Mouse (Mus musculus): Measurements from ENCODE around the gene Jaml.

Jaml gene

DNA sequence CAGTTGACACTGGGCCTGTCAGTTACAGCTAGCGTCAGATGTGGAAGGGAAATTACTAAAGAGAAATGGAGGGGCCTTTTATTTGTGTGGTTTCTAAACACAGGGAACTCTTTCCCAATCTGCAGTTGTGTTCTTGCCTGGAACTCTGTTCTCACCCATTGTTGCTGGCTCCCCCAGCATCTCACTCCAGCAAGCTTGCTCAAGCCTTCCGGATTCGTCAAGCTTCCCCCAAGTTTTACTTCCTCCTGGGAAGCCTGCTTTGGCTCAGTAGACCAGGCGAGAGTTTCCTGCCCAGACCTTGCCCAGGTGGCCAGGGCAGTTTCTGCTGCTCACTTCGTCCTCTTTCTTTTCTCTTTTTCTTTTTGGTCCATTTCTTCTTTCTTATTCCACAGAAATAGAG is 5.6 kb downstream of the Jaml start:
- no peak for DNase-seq

DNA sequence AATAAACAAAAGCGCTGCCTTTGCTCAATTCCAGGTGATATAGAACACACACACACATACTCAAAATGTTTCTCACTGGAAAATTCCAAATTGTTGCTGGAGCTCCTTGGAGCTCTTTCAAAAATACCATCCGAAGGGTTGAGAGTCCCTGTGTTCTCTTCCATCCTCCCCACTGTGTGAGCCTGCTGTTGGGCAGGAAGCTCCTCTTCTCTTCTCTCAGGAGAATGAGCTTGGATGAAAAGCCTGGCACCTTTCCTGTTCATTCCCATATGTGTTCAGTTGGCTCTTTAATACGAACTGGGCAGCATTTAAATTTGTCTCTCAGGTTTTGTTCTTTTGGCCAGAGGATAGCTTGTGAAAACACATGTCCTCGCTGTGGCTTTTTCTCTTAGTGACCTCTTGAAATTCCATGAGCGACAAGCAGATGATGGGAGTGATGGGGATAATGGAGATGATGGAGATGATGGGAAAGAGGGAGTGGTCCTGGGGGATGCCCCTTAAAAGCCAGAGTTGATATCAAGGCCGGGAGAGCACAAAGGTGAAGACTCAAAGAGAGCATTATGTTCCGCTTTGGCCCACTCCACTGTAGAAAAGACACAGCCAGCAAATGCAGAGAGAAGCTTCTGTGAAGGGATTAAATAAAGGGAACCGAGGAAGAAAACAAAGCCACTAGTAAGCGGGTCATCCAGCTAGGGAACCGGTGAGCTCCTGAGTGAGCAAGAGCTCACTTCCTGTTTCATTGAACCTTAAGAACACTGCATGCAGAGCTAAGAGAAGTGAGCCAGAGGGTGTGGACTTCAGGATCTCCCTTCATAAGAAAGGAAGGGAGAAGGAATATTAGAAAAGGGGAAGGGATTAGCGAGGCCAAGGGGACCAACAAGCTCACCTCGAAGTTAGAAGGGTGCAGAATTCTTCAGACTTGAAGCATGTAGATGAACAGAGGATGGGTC is 7.0 kb downstream of the Jaml start:
- DNase-seq: peak; percentile 27

DNA sequence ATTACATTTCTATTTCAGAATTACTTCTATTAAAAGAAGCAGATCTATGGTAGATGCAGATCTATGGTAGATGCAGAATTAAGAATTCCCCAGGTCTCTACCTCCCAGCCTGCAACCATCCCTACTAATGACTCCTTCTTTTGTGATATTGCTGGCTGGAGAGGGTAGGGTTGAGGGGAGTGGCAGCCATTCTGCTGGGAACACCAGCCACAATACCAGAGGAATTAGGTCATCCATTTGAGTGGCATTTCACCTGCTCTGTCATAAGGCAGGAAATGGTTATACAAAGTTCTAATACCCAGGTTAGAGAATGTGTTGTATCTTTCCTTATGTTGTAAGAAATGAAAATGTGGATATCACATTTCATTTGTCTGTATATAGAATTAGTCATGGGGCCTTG is 9.1 kb downstream of the Jaml start:
- DNase-seq: no peak

DNA sequence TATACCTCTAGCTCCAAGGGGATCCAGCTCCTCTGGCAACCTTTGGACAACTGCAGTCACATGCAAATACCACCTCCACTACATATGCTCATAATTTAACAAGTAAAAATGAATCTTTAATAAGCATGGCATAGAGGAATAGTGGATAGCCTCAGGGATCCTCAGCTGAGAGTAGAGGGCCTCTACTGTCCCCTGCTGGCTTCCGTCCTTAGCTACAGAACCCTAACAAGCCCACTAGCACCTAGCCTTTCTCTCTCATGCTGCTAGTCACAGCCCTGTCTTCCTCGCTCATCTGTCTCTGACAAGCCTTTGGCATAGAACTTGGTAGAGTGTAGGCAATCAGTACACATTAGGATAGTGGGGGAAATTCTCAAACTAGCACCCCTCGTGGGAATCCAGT is 11.8 kb downstream of the Jaml start:
- no peak for DNase-seq

DNA sequence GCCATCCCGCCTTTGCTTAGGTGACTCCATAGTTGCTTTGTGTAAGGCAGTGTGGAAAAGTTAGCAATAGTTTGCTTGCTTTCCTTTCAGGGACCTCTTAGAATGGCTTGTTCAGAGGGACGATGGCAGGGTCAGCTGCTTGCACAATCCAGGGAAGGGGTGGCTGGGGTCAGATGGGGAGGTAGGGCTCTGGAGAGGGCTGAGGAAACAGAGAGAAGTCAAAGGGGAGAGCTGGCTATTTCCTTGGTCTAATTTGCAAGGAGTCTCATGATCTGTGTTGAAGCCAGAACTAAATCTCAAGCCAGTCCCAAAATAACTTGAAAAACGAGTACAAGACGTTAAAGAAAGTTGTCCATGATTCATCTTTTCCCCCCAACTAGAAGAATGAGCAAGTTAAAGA is 13.7 kb downstream of the Jaml start:
- no peak for DNase-seq

DNA sequence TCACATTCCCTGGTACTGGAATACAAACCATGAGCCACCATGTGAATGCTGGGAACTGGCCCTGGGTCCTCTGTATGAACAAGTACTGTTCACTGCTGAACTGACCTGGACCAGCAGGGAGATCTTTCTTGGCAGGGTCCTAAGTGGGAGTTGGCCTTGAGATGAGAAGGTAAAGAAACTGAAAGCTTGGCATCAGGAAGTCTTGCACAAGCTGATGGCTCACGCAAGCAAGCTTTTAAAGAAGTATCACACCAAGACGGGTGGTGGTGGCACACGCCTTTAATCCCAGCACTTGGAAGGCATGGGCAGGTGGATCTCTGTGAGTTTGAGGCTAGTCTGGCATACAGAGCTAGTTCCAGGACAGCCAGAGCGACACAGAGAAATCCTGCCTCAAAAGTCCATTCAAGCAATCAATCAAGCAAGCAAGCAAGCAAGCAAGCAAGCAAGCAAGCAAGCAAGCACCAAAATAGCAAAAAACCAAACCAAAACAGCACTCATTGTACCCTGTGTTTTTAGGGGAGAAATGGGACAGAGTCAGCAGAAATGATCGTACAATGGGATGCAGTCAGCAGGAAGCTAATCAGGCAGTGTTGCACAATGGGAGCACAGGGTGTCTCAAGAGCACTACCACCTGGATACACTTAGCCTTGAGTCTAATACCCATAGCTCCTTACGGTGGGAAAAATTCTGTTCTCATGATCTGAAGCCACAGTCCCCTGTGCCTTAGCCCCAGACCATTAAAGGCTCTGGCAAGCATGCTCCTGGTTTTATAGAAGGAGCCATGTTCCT is 16.4 kb downstream of the Jaml start:
- no peak for DNase-seq

DNA sequence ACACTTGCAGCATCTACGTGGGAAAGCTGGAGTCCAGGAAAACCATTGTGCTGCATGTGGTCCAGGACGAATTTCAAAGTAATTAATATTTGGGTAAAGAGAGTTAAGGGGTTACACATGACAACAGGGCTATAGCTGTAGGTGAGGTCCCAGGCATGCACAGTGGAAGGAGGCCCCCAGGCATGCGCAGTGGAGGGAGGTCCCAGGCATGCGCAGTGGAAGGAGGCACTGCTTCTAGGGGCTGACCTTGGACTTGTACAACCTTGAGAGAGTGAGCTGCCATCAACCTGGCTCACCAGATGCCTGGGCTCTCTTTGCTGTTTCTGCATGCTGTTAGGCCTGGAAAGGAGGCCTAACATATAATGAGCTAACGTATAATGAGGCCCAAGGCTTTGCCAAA is 18.9 kb downstream of the Jaml start:
- DNase-seq: no peak

DNA sequence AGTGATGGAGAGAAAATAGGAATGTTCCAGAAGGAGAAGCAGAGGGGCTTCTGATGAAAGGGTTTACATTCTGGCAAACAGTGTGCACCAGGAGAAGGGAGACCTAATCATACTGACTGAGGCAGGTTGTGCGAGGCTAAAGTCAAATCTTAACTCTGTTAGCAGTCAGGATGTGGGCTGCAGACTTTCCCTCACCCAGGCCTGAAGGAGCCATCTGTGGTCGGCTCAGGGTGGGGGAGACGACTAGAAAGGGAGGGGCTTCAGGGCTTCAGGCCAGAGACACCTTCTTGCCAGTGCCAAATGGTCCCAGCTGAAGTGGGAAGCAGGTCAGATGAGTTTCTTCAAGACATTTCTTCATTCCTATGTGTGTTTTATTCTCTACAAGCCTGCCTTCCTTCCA is 19.4 kb downstream of the Jaml start:
- peak; percentile 68 for DNase-seq

DNA sequence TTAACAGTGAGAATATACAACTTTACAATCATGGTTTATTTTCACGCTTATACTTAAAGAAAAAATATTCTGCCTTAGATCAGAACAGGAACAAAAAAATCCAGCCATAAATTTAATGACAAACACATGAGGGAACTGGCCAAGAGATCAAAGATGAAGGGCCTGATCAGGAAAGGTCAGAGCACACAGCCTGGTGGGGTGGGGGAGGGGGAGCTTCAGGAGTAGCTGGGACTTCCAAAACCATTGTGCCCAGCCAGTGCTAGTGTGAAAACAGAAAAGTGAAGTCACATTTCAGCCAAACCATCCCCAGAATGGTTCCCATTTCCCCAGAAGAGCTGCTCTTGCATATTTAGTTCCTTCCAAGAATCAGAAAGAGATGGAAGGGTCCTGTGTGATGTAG is 23.5 kb downstream of the Jaml start:
- DNase-seq: no peak

DNA sequence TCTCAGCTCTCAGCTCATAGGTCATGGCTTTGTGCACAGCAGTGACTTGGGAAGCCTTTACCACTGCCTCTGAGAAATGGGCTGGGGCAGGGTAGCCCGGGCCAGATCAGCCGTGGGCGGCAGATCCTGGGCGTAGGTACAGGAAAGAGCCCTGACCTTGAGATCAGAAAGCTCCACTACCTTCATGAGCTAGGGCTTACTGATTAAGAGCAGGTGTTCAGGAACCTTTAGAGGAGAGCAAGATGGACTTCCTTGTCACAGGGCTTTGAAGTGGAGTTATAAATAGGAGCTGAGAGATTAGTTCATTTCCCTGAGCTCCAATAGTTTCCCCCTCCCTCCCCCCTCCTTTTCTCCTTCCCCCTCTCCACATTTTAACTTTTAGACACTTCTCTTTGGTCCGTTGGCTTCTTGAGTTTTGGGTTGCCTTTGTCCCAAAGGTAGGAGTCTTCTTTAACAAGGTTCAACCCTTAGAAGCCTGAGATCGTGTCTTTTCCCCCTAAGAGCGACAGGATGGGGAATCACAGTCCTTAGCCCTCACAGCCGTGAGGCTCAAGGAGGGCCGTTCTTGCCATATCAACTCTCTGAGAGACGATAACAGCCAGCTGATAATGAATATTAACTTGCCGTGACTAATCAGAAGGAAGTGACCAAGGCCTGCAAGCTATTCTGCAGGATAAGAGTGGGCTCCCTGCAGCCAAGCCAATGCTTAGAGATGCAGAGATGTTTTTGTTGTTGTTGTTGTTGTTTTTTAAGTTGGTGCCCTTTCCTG is 24.4 kb downstream of the Jaml start:
- DNase-seq: no peak

DNA sequence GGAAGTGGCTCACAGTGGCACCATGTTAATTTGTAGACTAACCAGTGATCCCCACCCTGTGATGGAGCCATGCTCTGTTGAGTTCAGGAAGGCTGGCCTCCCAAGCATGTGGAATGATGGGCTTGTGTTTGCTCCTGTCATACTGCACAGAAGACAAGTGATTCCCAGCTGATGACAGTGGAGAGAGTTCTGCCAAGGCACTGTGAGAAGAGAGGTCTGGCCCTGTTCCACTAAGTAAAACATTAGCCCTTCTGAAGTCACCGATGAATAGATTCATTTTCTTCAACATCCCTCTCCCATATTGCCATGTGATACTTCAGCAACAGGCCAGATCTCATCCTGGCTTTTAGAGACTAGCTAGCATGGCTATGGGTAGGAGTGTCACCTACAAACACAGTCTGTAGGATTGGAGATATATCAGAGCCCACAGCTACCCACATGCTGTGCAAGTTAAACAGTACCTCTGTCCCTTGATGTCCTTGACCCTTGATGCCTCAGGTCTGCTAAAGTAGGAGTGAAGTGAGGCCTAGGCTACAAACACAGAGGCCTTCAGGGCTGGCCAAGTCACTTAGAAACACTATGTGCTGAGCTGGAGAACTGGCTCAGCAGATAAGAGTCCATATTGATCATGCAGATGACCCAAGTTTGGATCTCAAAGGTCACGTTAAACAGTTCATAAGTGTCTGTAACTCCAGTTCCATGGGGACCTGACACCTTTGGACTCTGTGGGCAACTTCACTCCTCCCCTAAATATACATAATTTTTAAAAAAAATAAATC is 26.8 kb downstream of the Jaml start:
- DNase-seq: no peak

DNA sequence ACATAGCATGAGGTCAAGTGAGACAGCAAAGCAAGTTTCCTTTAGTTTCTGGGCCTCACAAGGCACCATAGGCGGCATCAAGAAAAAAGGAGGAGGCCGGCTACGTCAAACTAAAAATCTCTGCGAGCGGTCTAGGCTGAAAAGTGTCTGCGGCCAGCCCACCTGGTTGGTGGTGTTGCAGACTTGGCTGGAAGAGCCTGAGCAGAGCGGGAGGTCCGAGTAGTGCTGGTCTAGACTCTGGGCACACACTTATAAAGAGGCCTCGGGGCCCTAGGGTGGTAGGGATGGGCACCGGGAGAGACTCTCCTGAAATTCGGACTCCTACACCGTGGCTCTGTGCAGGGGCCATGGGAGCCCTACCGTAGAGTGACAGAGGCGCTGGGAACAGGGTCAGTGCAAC is 36.7 kb downstream of the Jaml start:
- DNase-seq: no peak

DNA sequence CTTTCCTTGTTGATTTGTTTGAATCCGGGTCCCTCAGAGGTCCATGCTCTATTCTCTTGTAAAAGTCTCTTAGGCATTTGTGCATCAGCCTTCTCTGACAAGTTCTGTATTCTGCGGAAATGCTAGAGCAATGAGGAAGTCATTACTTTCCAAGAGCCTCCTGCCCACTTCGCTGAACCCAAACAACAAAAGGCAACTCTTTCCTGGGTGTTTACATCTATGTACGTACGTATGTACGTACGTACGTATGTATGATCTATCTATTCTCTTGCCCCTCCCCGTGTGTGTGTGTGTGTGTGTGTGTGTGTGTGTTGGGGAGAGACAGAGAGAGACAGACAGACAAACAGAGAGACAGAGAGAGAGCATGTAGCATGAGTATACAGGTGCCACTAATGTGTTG is 37.8 kb downstream of the Jaml start:
- DNase-seq: no peak

DNA sequence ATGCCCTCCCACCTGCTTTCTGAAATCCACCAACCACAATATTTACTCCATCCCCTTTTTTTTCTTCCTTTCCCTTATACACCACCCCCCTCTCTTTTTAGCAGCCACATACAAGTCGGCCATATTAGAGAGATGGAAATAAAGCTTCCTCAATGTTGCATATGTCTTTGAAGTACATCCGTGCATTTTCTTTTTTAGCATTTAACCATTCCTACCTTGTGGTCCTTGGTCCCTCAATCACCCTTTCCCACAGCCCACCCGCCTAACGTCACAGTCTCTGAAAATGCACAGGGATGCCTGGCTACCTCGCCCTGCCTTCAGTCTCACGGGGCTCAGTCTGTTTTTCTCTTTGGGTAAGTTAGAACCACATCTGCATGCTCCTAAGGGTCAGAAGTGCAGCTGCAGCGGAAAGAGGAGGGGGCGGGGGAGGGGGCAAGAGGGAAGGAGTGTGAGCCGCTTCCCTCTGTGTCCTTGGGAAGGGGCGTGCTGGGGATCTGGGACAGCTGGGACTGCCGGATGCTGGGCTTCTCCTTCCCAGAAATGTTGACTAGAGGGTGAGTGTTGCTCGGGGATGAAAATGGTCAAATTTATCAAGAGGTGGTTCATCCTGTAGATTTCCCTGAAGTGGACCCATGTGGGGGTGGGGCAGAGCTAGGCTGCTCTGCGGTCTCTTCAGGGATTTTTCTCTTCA is 38.9 kb downstream of the Jaml start, which contains the start of gene Scn2b:
Gene Scn2b, plus strand, starts transcription at position 42 of the 691 bp plus-strand sequence.
- peak; percentile 61 for DNase-seq

DNA sequence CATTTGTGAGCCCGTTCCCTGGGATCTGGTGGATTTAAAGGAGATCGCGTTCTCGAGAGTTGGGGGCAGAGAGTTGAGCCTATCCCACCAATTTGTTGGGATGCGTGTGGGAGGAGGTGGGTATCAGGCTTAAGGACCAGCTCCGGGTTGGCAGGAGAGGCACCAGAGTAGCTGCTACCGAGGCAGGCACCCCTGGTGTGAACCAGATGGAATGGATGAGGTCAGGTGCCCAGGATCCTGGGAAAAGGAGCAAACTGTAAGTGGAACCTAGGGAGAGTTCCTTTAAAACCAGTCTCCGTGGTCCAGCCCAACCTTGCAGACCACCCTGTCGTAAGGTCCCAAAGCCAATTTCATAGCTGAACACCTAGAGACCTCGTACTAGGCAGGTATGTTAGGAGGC is 39.6 kb downstream of the Jaml start:
- DNase-seq: no peak

DNA sequence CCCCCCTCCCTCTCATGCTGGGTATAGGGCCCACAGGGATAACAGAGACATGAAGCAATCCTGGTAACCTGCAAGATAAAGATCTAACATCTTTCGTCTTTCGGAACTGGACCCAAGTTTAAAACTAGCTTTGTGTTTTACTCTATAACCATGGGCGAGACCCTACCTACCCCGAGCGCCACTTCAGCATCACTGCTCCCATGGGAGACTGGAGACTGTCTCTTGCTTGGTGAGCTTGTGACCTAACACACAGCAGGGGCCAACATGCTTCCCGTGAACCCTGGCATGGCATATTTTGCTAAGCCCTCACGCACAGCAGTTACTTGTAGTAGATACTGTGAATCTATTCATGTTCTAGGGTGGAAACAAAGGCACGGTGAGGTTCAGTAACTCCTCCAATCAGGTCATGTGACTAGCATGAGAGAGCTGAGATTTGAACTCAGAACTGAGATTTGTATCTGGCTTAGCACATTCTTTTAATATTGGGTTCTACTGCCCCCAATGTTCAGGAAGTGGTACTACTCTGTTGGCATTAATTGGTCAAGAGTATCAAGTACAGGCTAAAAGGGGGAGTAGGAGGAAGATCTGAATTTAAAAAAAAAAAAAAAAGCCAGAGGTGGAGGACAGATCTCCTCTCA is 40.5 kb downstream of the Jaml start:
- no peak for DNase-seq

DNA sequence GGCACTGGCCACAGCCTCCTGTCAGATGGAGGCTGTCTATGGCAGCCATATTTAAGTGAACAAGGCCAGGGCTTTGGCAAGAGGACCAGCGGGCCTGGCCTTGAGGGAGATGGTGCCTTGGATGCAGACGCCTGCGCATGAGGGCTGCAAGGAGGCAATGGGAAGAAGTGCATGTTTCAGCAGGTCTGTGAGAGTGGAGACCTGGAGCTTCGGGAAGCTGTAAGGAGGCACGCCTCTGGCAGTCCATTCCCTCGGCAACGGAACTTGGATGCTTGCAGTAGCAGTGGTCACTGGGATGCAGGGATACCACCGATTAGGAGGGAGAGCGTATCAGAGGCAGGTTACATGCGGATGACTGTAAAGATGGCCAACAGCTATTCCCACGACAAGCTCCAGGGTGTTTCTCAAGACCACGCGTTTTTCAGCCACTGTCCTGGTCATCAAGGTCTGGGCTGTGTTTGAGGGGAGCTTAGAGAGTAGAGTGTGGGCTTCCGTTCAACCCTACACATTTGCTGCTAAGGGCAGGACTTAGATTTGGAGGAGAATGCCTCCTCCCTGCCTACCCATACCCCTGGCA is 41.1 kb downstream of the Jaml start:
- DNase-seq: no peak

DNA sequence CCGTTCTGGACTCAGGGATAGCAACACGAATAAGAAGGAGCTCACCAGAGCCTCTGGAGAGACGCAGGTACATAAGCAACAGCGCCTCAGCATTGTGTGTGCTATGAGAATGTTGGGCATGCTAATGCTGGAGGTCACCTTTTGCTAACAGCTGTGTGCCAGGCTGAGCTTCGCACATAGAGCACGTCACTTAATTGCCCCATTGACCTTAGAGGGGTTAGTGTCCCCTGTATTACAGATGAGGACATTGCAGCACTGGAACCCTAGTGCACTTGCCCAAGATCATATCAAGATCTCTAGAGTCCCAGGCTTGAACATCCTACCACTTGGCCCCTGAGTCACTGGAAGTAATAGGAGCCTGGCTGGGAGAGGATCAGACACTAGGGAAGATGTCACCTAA is 41.6 kb downstream of the Jaml start:
- no peak for DNase-seq

DNA sequence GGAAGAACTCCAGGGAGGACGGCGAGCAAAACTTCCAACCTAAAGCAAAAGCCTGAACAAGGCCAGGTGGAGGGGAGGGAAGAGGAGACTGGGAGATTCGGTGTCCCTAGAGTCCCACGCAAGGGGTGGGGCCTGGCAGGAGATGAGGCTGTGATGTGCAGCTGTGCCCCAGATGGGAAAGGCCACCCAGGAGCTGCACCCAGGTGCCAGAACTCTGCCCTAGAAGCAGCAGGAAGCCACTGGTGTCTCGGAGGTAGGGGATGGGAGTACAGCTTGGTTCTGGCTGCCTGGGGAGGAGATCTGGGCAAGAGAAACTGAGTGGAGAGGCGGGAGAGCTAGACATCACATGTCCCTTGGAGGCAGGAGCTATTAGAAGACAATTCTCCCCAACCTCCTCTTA is 42.0 kb downstream of the Jaml start:
- peak; percentile 89 for DNase-seq

DNA sequence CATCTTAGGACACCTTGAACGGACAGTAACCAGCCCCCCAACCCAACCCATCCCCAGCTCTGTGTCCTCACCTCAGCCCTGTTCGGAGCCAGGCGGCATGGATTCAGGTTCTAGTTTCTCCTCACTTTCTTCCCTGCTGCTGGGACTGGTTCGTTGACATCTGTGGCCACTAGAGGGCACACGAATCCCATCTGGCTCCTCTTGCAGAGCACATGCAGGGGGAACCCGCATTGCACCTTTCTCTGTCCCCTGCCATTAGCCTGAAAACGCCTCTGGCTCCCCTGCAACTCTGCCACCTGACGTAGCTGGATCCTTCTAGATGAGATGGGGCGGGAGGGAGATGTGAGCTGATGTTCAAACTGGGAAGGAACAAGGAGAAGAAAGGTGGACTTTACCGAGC is 42.8 kb downstream of the Jaml start:
- peak; percentile 90 for DNase-seq

DNA sequence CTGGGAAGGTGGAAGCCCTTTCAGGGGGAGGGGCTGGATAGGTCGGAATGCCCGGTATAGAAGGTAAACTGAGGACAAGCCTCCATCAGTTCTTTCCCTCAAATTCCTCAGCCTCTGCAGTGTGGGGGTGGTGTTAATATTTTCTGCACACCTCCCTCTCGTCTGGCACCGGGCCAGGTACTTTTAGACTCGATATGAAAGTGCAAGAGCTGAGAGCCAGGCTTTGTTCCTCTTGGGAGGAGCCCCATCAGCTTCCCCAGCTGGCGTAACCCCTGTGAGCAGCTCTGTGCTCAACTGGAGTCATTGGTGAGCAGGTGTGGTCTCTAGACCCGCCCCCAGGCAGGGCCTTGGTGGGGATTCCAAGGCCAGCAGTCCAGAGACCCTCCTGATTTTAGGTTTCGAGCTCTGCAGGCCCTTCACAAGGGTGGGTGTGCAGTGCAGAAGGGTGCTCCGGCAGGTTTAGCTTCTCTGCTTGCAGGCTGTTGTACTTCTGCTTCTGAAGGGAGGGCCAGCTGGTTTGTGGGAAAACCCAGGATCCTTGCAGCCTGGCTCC is 43.3 kb downstream of the Jaml start:
- DNase-seq: peak; percentile 76
